Mouse (Mus musculus) adipose tissue, adult 10 weeks (tissue): Measurements from ENCODE around the gene Scn2a. TPM values are rescaled to one million over a fixed set of nuclear protein-coding genes. Genes with fewer than 3 reads are reported as not detected.

Experiments used
- polyA plus RNA-seq: library from polyadenylated mRNA; stranded (reverse); fragments of 350-450 nt; fragmentation: Illumina TruSeq; extraction: RNeasy Lipid Tissue Mini Kit (QIAGEN cat#74804); gene quantifications from one replicate; pipeline ENCODE4 v1.2.3, GENCODE M21; 2014; ENCODE audit warnings: low read depth, low replicate concordance

The Scn2a gene
- polyA plus RNA-seq, result 1.1 TPM

GRCm38 (mm10) chr2:65620556-65621166 is at the start of gene Scn2a:
Scn2a (plus strand) TSS chr2:65620771.

Other genes starting within 250 kb of the Scn2a start
- gene Scn3a, start 53.1 kb upstream of the Scn2a start, polyA plus RNA-seq, result 0.11 TPM
- 0.21 TPM for gene Csrnp3, start 225.0 kb downstream of the Scn2a start, polyA plus RNA-seq